Mouse (Mus musculus) embryonic fibroblast, embryonic 13.5 days (primary cell): Measurements from ENCODE around the gene Tmem200a.

ENCODE experiments used
- CTCF ChIP-seq: IDR thresholded peaks from 2 replicates; pipeline ENCODE4 v1.5.1; 2011; ENCODE audit warnings: mild to moderate bottlenecking, control low read depth, low read length, moderate library complexity, borderline replicate concordance; ENCODE audit not compliant: insufficient read depth
- POLR2A ChIP-seq: IDR thresholded peaks from 2 replicates; pipeline ENCODE4 v1.6.1; 2011; ENCODE audit warnings: low read depth, mild to moderate bottlenecking, control low read depth, low read length, moderate library complexity

GRCm38 (mm10) chr10:25887225-25887624, 191.6 kb downstream of the Tmem200a start:
- TF ChIP-seq CTCF (no peak), POLR2A (no peak)
